Mouse (Mus musculus) kidney, embryonic 15.5 days (tissue): ENCODE data around the gene Celf5. TPM values are rescaled to one million over a fixed set of nuclear protein-coding genes. Genes with fewer than 3 reads are reported as not detected.

Source experiments
- ATAC-seq: fragments of 200-750 bp; cut with Nextera tagmentation; replicated peaks from 2 replicates; pipeline ENCODE4 v1.8.0; 2017; ENCODE audit warnings: moderate TSS enrichment; ENCODE audit not compliant: low FRiP score
- H3K27ac ChIP-seq: fragments of 300-500 bp; sonication (generic); 2 replicates; pipeline ENCODE4 v1.5.1; 2015; ENCODE audit warnings: mild to moderate bottlenecking, inconsistent platforms
- H3K27me3 ChIP-seq: fragments of 300-500 bp; sonication (generic); 2 replicates; pipeline ENCODE4 v1.6.1; 2015; ENCODE audit warnings: inconsistent platforms
- H3K36me3 ChIP-seq: fragments of 300-500 bp; sonication (generic); 2 replicates; pipeline ENCODE4 v1.6.1; 2015; ENCODE audit warnings: inconsistent platforms
- H3K4me1 ChIP-seq: fragments of 300-500 bp; sonication (generic); 2 replicates; pipeline ENCODE4 v1.6.1; 2015; ENCODE audit warnings: inconsistent platforms
- H3K4me2 ChIP-seq: fragments of 300-500 bp; sonication (generic); 2 replicates; pipeline ENCODE4 v1.6.1; 2015; ENCODE audit warnings: moderate library complexity, mild to moderate bottlenecking, inconsistent platforms
- H3K4me3 ChIP-seq: fragments of 300-500 bp; sonication (generic); replicated peaks from 2 replicates; pipeline ENCODE4 v1.5.1; 2015; ENCODE audit warnings: mild to moderate bottlenecking, inconsistent platforms
- H3K9ac ChIP-seq: fragments of 300-500 bp; sonication (generic); 2 replicates; pipeline ENCODE4 v1.6.1; 2015; ENCODE audit warnings: mild to moderate bottlenecking, inconsistent platforms
- H3K9me3 ChIP-seq: fragments of 300-500 bp; sonication (generic); replicated peaks from 2 replicates; pipeline ENCODE4 v1.6.1; 2016; ENCODE audit warnings: inconsistent platforms
- WGBS: fragments of 180-500 bp; shearing (Covaris S2); methylation state at CpG from one replicate; pipeline ENCODE4 v1.1.7; 2015; ENCODE audit warnings: mixed read lengths; 5-methylcytosine and 5-hydroxymethylcytosine counted together
- polyA plus RNA-seq: library from polyadenylated mRNA; unstranded; fragments of >200 nt; fragmentation: Nextera tagmentation; extraction: Ambion mirVana; gene quantifications from 2 replicates; pipeline ENCODE4 v1.2.1, GENCODE M21; 2015

Celf5 gene
- polyA plus RNA-seq, 1 experiment from 2014 or later, result 0.82 TPM

GRCm38 (mm10) chr10:81510246-81510810 is 27.8 kb upstream of the Celf5 start:
- H3K4me3 ChIP-seq, result no peak overlapping the region
- H3K36me3 ChIP-seq, result no peaks in the 10 kb centered on the region
- no peak overlapping the region for H3K27ac ChIP-seq
- H3K9me3 ChIP-seq, result no peaks in the 10 kb centered on the region
- peaks cover 16% of the 10 kb centered on the region for H3K27me3 ChIP-seq
- no peak overlapping the region for H3K4me2 ChIP-seq
- ATAC-seq, result no peak
- WGBS, result 79% methylated on average over 14 of the region's 14 CpGs
- no peak overlapping the region for H3K9ac ChIP-seq
- peaks cover 4% of the 10 kb centered on the region; the same call in 1 of the 2 replicates for H3K4me1 ChIP-seq

GRCm38 (mm10) chr10:81507691-81508489 is 25.4 kb upstream of the Celf5 start:
- H3K27ac ChIP-seq, result no peak overlapping the region
- no peak overlapping the region for H3K9ac ChIP-seq
- no peaks in the 10 kb centered on the region for H3K9me3 ChIP-seq
- H3K4me2 ChIP-seq, result no peak overlapping the region
- H3K36me3 ChIP-seq, result no peaks in the 10 kb centered on the region
- ATAC-seq, result no peak
- H3K4me1 ChIP-seq, result peaks cover 5% of the 10 kb centered on the region; the same call in 1 of the 2 replicates
- no peak overlapping the region for H3K4me3 ChIP-seq
- H3K27me3 ChIP-seq, result peaks cover 29% of the 10 kb centered on the region
- 74% methylated on average over 13 of the region's 13 CpGs for WGBS

GRCm38 (mm10) chr10:81507095-81507494 is 24.6 kb upstream of the Celf5 start:
- no peak for ATAC-seq
- H3K4me2 ChIP-seq, result no peak overlapping the region
- H3K36me3 ChIP-seq, result no peaks in the 10 kb centered on the region
- H3K4me3 ChIP-seq, result no peak overlapping the region
- no peaks in the 10 kb centered on the region for H3K9me3 ChIP-seq
- peaks cover 24% of the 10 kb centered on the region for H3K27me3 ChIP-seq
- H3K27ac ChIP-seq, result no peak overlapping the region
- peaks cover 7% of the 10 kb centered on the region for H3K4me1 ChIP-seq
- WGBS, result 34% methylated on average over 6 of the region's 6 CpGs
- H3K9ac ChIP-seq, result no peak overlapping the region

GRCm38 (mm10) chr10:81505016-81505664 is 22.6 kb upstream of the Celf5 start:
- Histone ChIP-seq H3K9me3 (no peaks in the 10 kb centered on the region), H3K4me1 (peaks cover 6% of the 10 kb centered on the region), H3K4me2 (no peak overlapping the region), H3K36me3 (no peaks in the 10 kb centered on the region), H3K9ac (no peak overlapping the region), H3K27ac (no peak overlapping the region), H3K27me3 (peaks cover 16% of the 10 kb centered on the region), H3K4me3 (no peak overlapping the region)
- 75% methylated on average over 15 of the region's 15 CpGs for WGBS
- no peak for ATAC-seq

GRCm38 (mm10) chr10:81502658-81503057 is 20.1 kb upstream of the Celf5 start:
- peaks cover 16% of the 10 kb centered on the region for H3K4me1 ChIP-seq
- H3K9me3 ChIP-seq, result no peaks in the 10 kb centered on the region
- peak overlapping the region; percentile 41; the same call in 1 of the 2 replicates for H3K9ac ChIP-seq
- 8% methylated on average over 36 of the region's 36 CpGs for WGBS
- ATAC-seq, result peak; percentile 19; the same call in 1 of the 2 replicates
- no peak overlapping the region for H3K27ac ChIP-seq
- peak overlapping the region; percentile 42 for H3K4me3 ChIP-seq
- no peaks in the 10 kb centered on the region for H3K36me3 ChIP-seq
- peak overlapping the region; percentile 80 for H3K4me2 ChIP-seq
- H3K27me3 ChIP-seq, result peaks cover 16% of the 10 kb centered on the region

GRCm38 (mm10) chr10:81501863-81502262 is 19.4 kb upstream of the Celf5 start:
- no peaks in the 10 kb centered on the region for H3K36me3 ChIP-seq
- WGBS, result 83% methylated on average over 5 of the region's 5 CpGs
- peaks cover 16% of the 10 kb centered on the region for H3K27me3 ChIP-seq

GRCm38 (mm10) chr10:81500032-81500431 is 17.5 kb upstream of the Celf5 start, which contains the start of gene S1pr4:
Gene S1pr4 (minus strand): TSS chr10:81500132.
- Histone ChIP-seq H3K27ac (no peak within 1 kb of the TSS), H3K4me1 (peaks cover 30% of the 10 kb centered on the region), H3K9ac (no peak within 1 kb of the TSS), H3K4me2 (no peak within 1 kb of the TSS), H3K9me3 (no peaks in the 10 kb centered on the region), H3K4me3 (no peak within 1 kb of the TSS), H3K36me3 (no peaks in the 10 kb centered on the region), H3K27me3 (peaks cover 16% of the 10 kb centered on the region)
- no peak for ATAC-seq
- 86% methylated on average over 3 of the region's 3 CpGs for WGBS

More at GRCm38 (mm10) chr10:81501863-81502262, 19.4 kb upstream of the Celf5 start:
- H3K4me1 ChIP-seq, result peaks cover 24% of the 10 kb centered on the region
- H3K4me2 ChIP-seq, result no peak overlapping the region
- H3K4me3 ChIP-seq, result no peak overlapping the region
- H3K9ac ChIP-seq, result no peak overlapping the region
- no peak for ATAC-seq
- H3K9me3 ChIP-seq, result no peaks in the 10 kb centered on the region
- H3K27ac ChIP-seq, result no peak overlapping the region

GRCm38 (mm10) chr10:81499250-81499901 is 16.9 kb upstream of the Celf5 start:
- no peak overlapping the region for H3K27ac ChIP-seq
- H3K36me3 ChIP-seq, result no peaks in the 10 kb centered on the region
- H3K9ac ChIP-seq, result no peak overlapping the region
- no peak overlapping the region for H3K4me3 ChIP-seq
- 75% methylated on average over 23 of the region's 23 CpGs for WGBS
- H3K27me3 ChIP-seq, result peaks cover 15% of the 10 kb centered on the region
- H3K4me2 ChIP-seq, result no peak overlapping the region
- no peak for ATAC-seq
- peaks cover 37% of the 10 kb centered on the region for H3K4me1 ChIP-seq
- no peaks in the 10 kb centered on the region for H3K9me3 ChIP-seq

GRCm38 (mm10) chr10:81498316-81499249 is 16.1 kb upstream of the Celf5 start:
- Histone ChIP-seq H3K27me3 (peaks cover 9% of the 10 kb centered on the region), H3K9ac (no peak overlapping the region), H3K4me3 (no peak overlapping the region), H3K4me2 (no peak overlapping the region), H3K9me3 (no peaks in the 10 kb centered on the region), H3K27ac (no peak overlapping the region), H3K4me1 (peaks cover 44% of the 10 kb centered on the region), H3K36me3 (0 out of 2 replicates have a peak, but pooled peaks cover 3% of the 10 kb centered on the region)
- WGBS, result 87% methylated on average over 38 of the region's 38 CpGs
- no peak for ATAC-seq

- no peak for ATAC-seq
- no peaks in the 10 kb centered on the region for H3K27me3 ChIP-seq
- H3K27ac ChIP-seq, result peak overlapping the region; percentile 37; the same call in 1 of the 2 replicates
- H3K36me3 ChIP-seq, result peaks cover 12% of the 10 kb centered on the region
- H3K9me3 ChIP-seq, result no peaks in the 10 kb centered on the region
- WGBS, result 78% methylated on average over 17 of the region's 17 CpGs
- H3K4me2 ChIP-seq, result peak overlapping the region; percentile 94
- H3K9ac ChIP-seq, result peak overlapping the region; percentile 27; the same call in 1 of the 2 replicates
- H3K4me1 ChIP-seq, result peaks cover 40% of the 10 kb centered on the region
- H3K4me3 ChIP-seq, result peak overlapping the region; percentile 94; the same call in 1 of the 2 replicates
Observed at GRCm38 (mm10) chr10:81497401-81498270, 15.1 kb upstream of the Celf5 start.
